Mouse (Mus musculus) lung, adult 2 months (tissue): ENCODE results near the gene Trpc2.

ENCODE experiments used
- CTCF ChIP-seq: fragments of 200-500 bp; IDR thresholded peaks from 2 replicates; pipeline ENCODE4 v1.5.1; 2011; ENCODE audit warnings: mild to moderate bottlenecking, low read length, control low read depth; ENCODE audit not compliant: insufficient read depth
- POLR2A ChIP-seq: fragments of 200-500 bp; IDR thresholded peaks from 2 replicates; pipeline ENCODE4 v1.6.1; 2011; ENCODE audit warnings: low read depth, mild to moderate bottlenecking, control low read depth, low read length, borderline replicate concordance; ENCODE audit errors: extremely low read depth

DNA sequence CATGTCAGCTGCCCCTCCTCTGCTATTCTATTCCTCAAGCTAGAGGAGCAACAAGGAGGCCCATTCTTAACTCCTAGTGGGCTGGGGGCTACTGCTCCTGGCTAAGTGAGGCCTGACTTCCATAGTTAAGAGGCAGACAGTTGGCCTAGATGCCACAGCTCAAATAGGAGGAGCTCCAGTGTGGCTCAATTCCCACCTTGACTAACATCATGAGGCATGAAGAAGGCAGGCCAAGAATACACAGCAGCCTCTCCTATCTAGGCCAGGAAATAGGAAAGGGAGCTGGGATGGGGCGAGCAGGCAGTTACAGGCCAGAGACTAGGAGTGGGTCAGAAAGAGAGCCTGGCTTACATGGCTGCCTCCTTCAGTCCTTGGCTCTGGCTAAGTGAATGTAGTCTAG, 25.3 kb downstream of the Trpc2 start:
- no peak for TF ChIP-seq POLR2A
- TF ChIP-seq CTCF, result no peak
